Mouse (Mus musculus): ENCODE measurements at regions not wholly inside any gene's neighbourhood (a gene's known extent, or its start where the extent isn't known, plus 50 kb on each side); places are given as distances from the start of the nearest gene placed in this dataset.

DNA sequence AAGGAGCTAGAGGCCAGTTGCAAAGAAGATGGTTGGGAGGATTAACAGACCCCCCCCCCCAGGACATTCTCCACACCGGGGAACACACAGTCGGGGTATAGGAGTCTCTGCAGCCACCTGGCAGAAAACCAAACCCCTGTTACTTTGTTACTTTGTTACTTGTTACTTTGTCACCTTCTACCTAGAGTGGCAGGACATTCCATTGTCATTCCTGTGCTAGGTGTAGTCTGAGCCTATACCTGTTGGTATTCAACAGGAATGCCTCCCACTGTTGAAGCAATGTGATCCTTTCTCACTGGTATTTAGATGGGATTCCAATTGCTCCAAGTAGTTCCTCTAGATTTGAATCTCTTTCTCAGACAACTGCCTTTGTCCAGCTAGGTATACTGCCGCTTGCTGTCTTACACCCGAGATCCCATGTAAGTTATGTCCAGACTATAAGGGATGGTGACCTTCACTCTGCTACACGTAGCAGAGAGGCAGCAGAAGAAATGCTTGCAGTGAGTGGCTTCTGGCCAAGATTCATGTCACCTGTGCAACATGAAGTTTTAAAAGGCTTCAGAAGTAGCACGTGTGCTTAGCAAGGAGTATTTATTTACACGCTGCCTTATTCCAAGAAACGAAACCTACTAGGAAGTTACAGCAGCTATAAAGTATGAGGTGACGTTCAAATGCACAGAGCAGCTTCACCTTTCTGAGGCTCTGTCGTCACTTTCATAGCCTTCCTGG, 178.0 kb downstream of the Pfkfb3 start:
- no peak for TF ChIP-seq GATA1 (IDR thresholded peaks at IDR 0.05; ENCODE audit: borderline replicate concordance, low read length)
- TF ChIP-seq FLI1 (IDR thresholded peaks at IDR 0.05; ENCODE audit: low read length), result no peak

All from megakaryocyte, embryonic 14.5 days (primary cell).